Mouse (Mus musculus) megakaryocyte, embryonic 14.5 days (primary cell): ENCODE data around the gene Etfrf1.

Experiments
- FLI1 ChIP-seq: IDR thresholded peaks from 2 replicates; pipeline ENCODE4 v1.6.1; 2012; ENCODE audit warnings: low read length, inconsistent platforms, mixed read lengths
- GATA1 ChIP-seq: IDR thresholded peaks from 3 replicates; pipeline ENCODE4 v1.6.1; 2012; ENCODE audit warnings: mixed read lengths, low read length, inconsistent platforms, borderline replicate concordance

GRCm38 (mm10) chr6:145210056-145210680, 766 bp upstream of the Etfrf1 start:
- TF ChIP-seq FLI1: no peak
- no peak for TF ChIP-seq GATA1
